ENCODE assay signal across 18 mouse cellular contexts in genomic region chr5:130196307-130196706, GRCm38 (mm10). TPM values are rescaled to one million over a fixed set of nuclear protein-coding genes. Genes with fewer than 3 reads are reported as not detected.
DNase-seq lines count a peak whose midpoint lies in the region; ATAC-seq and TF ChIP-seq lines count a peak whose summit lies in the region.
"Had no signal": no experiment of that assay in that cellular context is flagged by ENCODE, and none has a peak within 500 bp of the region (broad histone marks: within the 10 kb centered on the region; RNA-seq: fewer than 3 reads in every experiment).

No protein-coding gene starts in this region.

- TF ChIP-seq CTCF in layer of hippocampus, adult 2 months (conservative IDR thresholded peaks at IDR 0.05): no peak

- H3K27me3 ChIP-seq in heart, embryonic 13.5 days (replicated peaks): no peaks in the 10 kb centered on the region
- H3K27me3 ChIP-seq in heart, embryonic 11.5 days (ENCODE audit: control insufficient read depth, insufficient read depth, low read length): no peaks in the 10 kb centered on the region
- H3K27me3 ChIP-seq in intestine, embryonic 15.5 days (replicated peaks): no peaks in the 10 kb centered on the region
- H3K27me3 ChIP-seq: forebrain, embryonic 12.5 days had no signal

- H3K9ac ChIP-seq in heart, embryonic 13.5 days: no peak overlapping the region
- no peak overlapping the region for H3K9ac ChIP-seq in heart, embryonic 11.5 days (ENCODE audit: low read depth, low read length)
- H3K9ac ChIP-seq in intestine, embryonic 15.5 days: no peak overlapping the region
- H3K9ac ChIP-seq: forebrain, embryonic 12.5 days; hindbrain, embryonic 14.5 days had no signal

- DNase-seq in retina, adult 2 months (ENCODE audit: low read depth, low spot score): peak; percentile 61
- no peak for DNase-seq in retina, embryonic 14.5 days (ENCODE audit: low spot score)
- peak; percentile 11 for DNase-seq in retina, postnatal 1 day
- DNase-seq in layer of hippocampus, adult 2 months (ENCODE audit: low spot score in 2 of 2): no peak
- DNase-seq: adrenal gland, postnatal 10 days; cerebellum, adult 8-10 months; heart, postnatal 10 days; kidney, adult 2 months; layer of hippocampus, adult 9-11 months; thymus, postnatal 36 days had no signal

- peaks cover 36% of the 10 kb centered on the region for H3K4me1 ChIP-seq in heart, embryonic 13.5 days
- peaks cover 14% of the 10 kb centered on the region for H3K4me1 ChIP-seq in heart, embryonic 11.5 days (ENCODE audit: control insufficient read depth, insufficient read depth, low read length)
- H3K4me1 ChIP-seq in intestine, embryonic 15.5 days (replicated peaks): no peaks in the 10 kb centered on the region
- H3K4me1 ChIP-seq: forebrain, embryonic 12.5 days had no signal

- no peak overlapping the region for H3K4me3 ChIP-seq in heart, embryonic 13.5 days
- no peak overlapping the region for H3K4me3 ChIP-seq in heart, embryonic 11.5 days (ENCODE audit: low read depth, low read length)
- H3K4me3 ChIP-seq in layer of hippocampus, adult 2 months: no peak overlapping the region
- H3K4me3 ChIP-seq in intestine, embryonic 15.5 days (replicated peaks): no peak overlapping the region
- H3K4me3 ChIP-seq: forebrain, embryonic 12.5 days had no signal

- H3K27ac ChIP-seq in heart, embryonic 13.5 days (replicated peaks): 0 out of 2 replicates have a peak overlapping the region, but pooled peaks have one; percentile 29
- H3K27ac ChIP-seq in heart, embryonic 11.5 days (ENCODE audit: low read depth, low read length): no peak overlapping the region
- H3K27ac ChIP-seq in layer of hippocampus, adult 2 months: no peak overlapping the region
- no peak overlapping the region for H3K27ac ChIP-seq in intestine, embryonic 15.5 days
- H3K27ac ChIP-seq: forebrain, embryonic 12.5 days; hindbrain, embryonic 14.5 days; stomach, postnatal 0 days had no signal

- no peak overlapping the region for H3K4me2 ChIP-seq in heart, embryonic 13.5 days
- no peak overlapping the region for H3K4me2 ChIP-seq in heart, embryonic 11.5 days
- H3K4me2 ChIP-seq in intestine, embryonic 15.5 days (replicated peaks): no peak overlapping the region
- H3K4me2 ChIP-seq: forebrain, embryonic 12.5 days; hindbrain, embryonic 14.5 days; midbrain, embryonic 11.5 days had no signal

- H3K36me3 ChIP-seq in heart, embryonic 13.5 days: peaks cover 81% of the 10 kb centered on the region
- peaks cover 10% of the 10 kb centered on the region for H3K36me3 ChIP-seq in heart, embryonic 11.5 days (ENCODE audit: control insufficient read depth, insufficient read depth, low read length)
- peaks cover 8% of the 10 kb centered on the region; the same call in 1 of the 2 replicates for H3K36me3 ChIP-seq in intestine, embryonic 15.5 days

- no peaks in the 10 kb centered on the region for H3K9me3 ChIP-seq in heart, embryonic 13.5 days
- H3K9me3 ChIP-seq in heart, embryonic 11.5 days (replicated peaks; ENCODE audit: control insufficient read depth, low read length): no peaks in the 10 kb centered on the region
- H3K9me3 ChIP-seq in intestine, embryonic 15.5 days: no peaks in the 10 kb centered on the region
- H3K9me3 ChIP-seq: forebrain, embryonic 12.5 days had no signal

- ATAC-seq in heart, embryonic 13.5 days (ENCODE audit: extremely low read depth, insufficient number of reproducible peaks, low FRiP score, low TSS enrichment): no peak
- ATAC-seq in heart, embryonic 11.5 days (replicated peaks; ENCODE audit: insufficient number of reproducible peaks, low FRiP score, low TSS enrichment): no peak
- ATAC-seq in activated CD4-positive, CD25-positive, alpha-beta regulatory T cell, adult 4 months: peak; percentile 86
- no peak for ATAC-seq in intestine, embryonic 15.5 days

- 77% methylated on average over 1 of the region's 1 CpGs for WGBS in heart, embryonic 13.5 days
- WGBS in heart, embryonic 11.5 days (ENCODE audit: insufficient replicate concordance): 92% methylated on average over 1 of the region's 1 CpGs
- 93% methylated on average over 1 of the region's 1 CpGs for WGBS in intestine, embryonic 15.5 days

RNA-seq across cellular contexts. Expression of gene Tmem248, which starts 20.6 kb away (rescaled TPM):
- 24.7 and 33.5 TPM in 2 replicates for polyA plus RNA-seq in heart, embryonic 13.5 days (2015; fragmentation: Nextera tagmentation; extraction: Ambion mirVana)
- polyA plus RNA-seq in heart, embryonic 11.5 days (2014; fragmentation: Nextera tagmentation; extraction: Ambion mirVana): 32.1 and 33.8 TPM in 2 replicates
- polyA plus RNA-seq in activated CD4-positive, CD25-positive, alpha-beta regulatory T cell, adult 4 months (2017; shearing (Covaris generic)): 10 to 100 TPM; 13.8 to 15.1 TPM
- 10 to 100 TPM; 39.7 to 41.4 TPM for total RNA-seq in layer of hippocampus, adult 2 months (2021)
- polyA plus RNA-seq in intestine, embryonic 15.5 days (2015; fragmentation: Nextera tagmentation; extraction: Ambion mirVana): 38.9 and 40.2 TPM in 2 replicates

RNA-seq across cellular contexts. Expression of gene Rabgef1, which starts 24.7 kb away (rescaled TPM):
- polyA plus RNA-seq in heart, embryonic 13.5 days (2015; fragmentation: Nextera tagmentation; extraction: Ambion mirVana): 18.3 and 19.9 TPM in 2 replicates
- polyA plus RNA-seq in heart, embryonic 11.5 days (2014; fragmentation: Nextera tagmentation; extraction: Ambion mirVana): 20.8 and 22.0 TPM in 2 replicates
- 10 to 100 TPM; 21.4 to 32.6 TPM for polyA plus RNA-seq in activated CD4-positive, CD25-positive, alpha-beta regulatory T cell, adult 4 months (2017; shearing (Covaris generic))
- total RNA-seq in layer of hippocampus, adult 2 months (2021): 10 to 100 TPM; 48.8 to 51.1 TPM
- polyA plus RNA-seq in intestine, embryonic 15.5 days (2015; fragmentation: Nextera tagmentation; extraction: Ambion mirVana): 22.3 and 26.8 TPM in 2 replicates

RNA-seq across cellular contexts. Expression of gene Kctd7, which starts 51.6 kb away (rescaled TPM):
- 4.0 and 4.6 TPM in 2 replicates for polyA plus RNA-seq in heart, embryonic 13.5 days (2015; fragmentation: Nextera tagmentation; extraction: Ambion mirVana)
- 3.0 and 5.5 TPM in 2 replicates for polyA plus RNA-seq in heart, embryonic 11.5 days (2014; fragmentation: Nextera tagmentation; extraction: Ambion mirVana)
- 1 to 10 TPM; 2.6 to 3.2 TPM for polyA plus RNA-seq in activated CD4-positive, CD25-positive, alpha-beta regulatory T cell, adult 4 months (2017; shearing (Covaris generic))
- total RNA-seq in layer of hippocampus, adult 2 months (2021): 10 to 100 TPM; 10.3 to 12.8 TPM
- polyA plus RNA-seq in intestine, embryonic 15.5 days (2015; fragmentation: Nextera tagmentation; extraction: Ambion mirVana): 3.8 and 3.9 TPM in 2 replicates

RNA-seq across cellular contexts. Expression of gene Sbds, which starts 59.0 kb away (rescaled TPM):
- polyA plus RNA-seq in heart, embryonic 13.5 days (2015; fragmentation: Nextera tagmentation; extraction: Ambion mirVana): 52.3 and 60.7 TPM in 2 replicates
- 58.2 and 61.1 TPM in 2 replicates for polyA plus RNA-seq in heart, embryonic 11.5 days (2014; fragmentation: Nextera tagmentation; extraction: Ambion mirVana)
- 100 to 1,000 TPM; 102 to 134 TPM for polyA plus RNA-seq in activated CD4-positive, CD25-positive, alpha-beta regulatory T cell, adult 4 months (2017; shearing (Covaris generic))
- 10 to 100 TPM; 76.5 to 81.9 TPM for total RNA-seq in layer of hippocampus, adult 2 months (2021)
- polyA plus RNA-seq in intestine, embryonic 15.5 days (2015; fragmentation: Nextera tagmentation; extraction: Ambion mirVana): 75.0 and 75.9 TPM in 2 replicates

RNA-seq across cellular contexts. Expression of gene Tyw1, which starts 59.1 kb away (rescaled TPM):
- polyA plus RNA-seq in heart, embryonic 13.5 days (2015; fragmentation: Nextera tagmentation; extraction: Ambion mirVana): 16.4 and 18.5 TPM in 2 replicates
- polyA plus RNA-seq in heart, embryonic 11.5 days (2014; fragmentation: Nextera tagmentation; extraction: Ambion mirVana): 17.8 and 20.3 TPM in 2 replicates
- 10 to 100 TPM; 31.6 to 36.5 TPM for polyA plus RNA-seq in activated CD4-positive, CD25-positive, alpha-beta regulatory T cell, adult 4 months (2017; shearing (Covaris generic))
- 10 to 100 TPM; 16.2 to 17.7 TPM for total RNA-seq in layer of hippocampus, adult 2 months (2021)
- 23.5 and 24.0 TPM in 2 replicates for polyA plus RNA-seq in intestine, embryonic 15.5 days (2015; fragmentation: Nextera tagmentation; extraction: Ambion mirVana)

Comparison
In these comparisons a context has a peak if more than half of its experiments do, and no peak if none do; other contexts are left out.
1. DNase-seq: peak in retina, adult 2 months (single experiment) and retina, postnatal 1 day (single experiment); none in retina, embryonic 14.5 days (single experiment) and layer of hippocampus, adult 2 months (0 of 2).